ENCODE assay signal across 24 mouse cellular contexts in the genomic region with DNA sequence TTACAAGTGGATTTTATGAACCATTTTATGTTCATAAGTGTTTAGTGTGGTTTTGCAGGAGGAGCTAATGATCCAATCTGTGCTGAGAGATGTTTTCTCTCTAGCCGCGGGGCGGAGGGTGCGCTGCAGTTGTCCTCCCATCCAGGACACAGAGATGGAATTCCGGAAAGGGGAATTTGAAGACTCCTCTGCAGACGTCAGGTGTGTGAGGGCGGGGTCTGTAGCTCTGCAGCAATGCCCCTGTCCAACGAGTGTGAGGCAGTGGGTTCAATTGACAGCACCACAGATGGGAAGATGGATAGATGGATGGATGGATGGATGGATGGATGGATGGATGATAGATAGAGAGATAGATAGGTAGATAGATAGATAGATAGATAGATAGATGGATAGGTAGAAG.
A peak's percentile ranks its signal among the peaks of the same experiment; 100 is the strongest.
DNase-seq lines count a peak whose midpoint lies in the region; ATAC-seq lines count a peak whose summit lies in the region.
"Had no signal": no experiment of that assay in that cellular context is flagged by ENCODE, and none has a peak within 500 bp of the region (broad histone marks: within the 10 kb centered on the region; RNA-seq: fewer than 3 reads in every experiment).

No protein-coding gene starts in this region.

- H3K36me3 ChIP-seq in midbrain, embryonic 11.5 days (ENCODE audit: control insufficient read depth, insufficient read depth, low read length), result no peaks in the 10 kb centered on the region
- no peaks in the 10 kb centered on the region for H3K36me3 ChIP-seq in midbrain, embryonic 10.5 days
- H3K36me3 ChIP-seq: embryonic facial prominence, embryonic 13.5 days; embryonic facial prominence, embryonic 15.5 days; forebrain, embryonic 10.5 days; forebrain, embryonic 12.5 days had no signal

- H3K4me2 ChIP-seq in midbrain, embryonic 11.5 days, result no peak overlapping the region
- H3K4me2 ChIP-seq: embryonic facial prominence, embryonic 13.5 days; embryonic facial prominence, embryonic 15.5 days; forebrain, embryonic 12.5 days had no signal

- H3K27me3 ChIP-seq in midbrain, embryonic 11.5 days (ENCODE audit: control insufficient read depth, insufficient read depth, low read length), result no peaks in the 10 kb centered on the region
- H3K27me3 ChIP-seq in midbrain, embryonic 10.5 days (ENCODE audit: low read depth, poor library complexity, severe bottlenecking), result no peaks in the 10 kb centered on the region
- H3K27me3 ChIP-seq: embryonic facial prominence, embryonic 13.5 days; embryonic facial prominence, embryonic 15.5 days; Patski had no signal

- 93% methylated on average over 8 of the region's 8 CpGs for WGBS in midbrain, embryonic 11.5 days
- WGBS in midbrain, embryonic 10.5 days, result 91% methylated on average over 8 of the region's 8 CpGs

- H3K27ac ChIP-seq in midbrain, embryonic 11.5 days (ENCODE audit: low read depth, low read length), result no peak overlapping the region
- H3K27ac ChIP-seq in midbrain, embryonic 10.5 days (replicated peaks), result no peak overlapping the region
- H3K27ac ChIP-seq: embryonic facial prominence, embryonic 13.5 days; embryonic facial prominence, embryonic 15.5 days; forebrain, embryonic 10.5 days; forebrain, embryonic 12.5 days had no signal

- no peaks in the 10 kb centered on the region for H3K9me3 ChIP-seq in midbrain, embryonic 11.5 days (ENCODE audit: control insufficient read depth, low read length)
- H3K9me3 ChIP-seq in midbrain, embryonic 10.5 days (replicated peaks), result no peaks in the 10 kb centered on the region
- H3K9me3 ChIP-seq: embryonic facial prominence, embryonic 13.5 days; embryonic facial prominence, embryonic 15.5 days; forebrain, embryonic 10.5 days; forebrain, embryonic 12.5 days had no signal

- H3K9ac ChIP-seq in midbrain, embryonic 11.5 days (ENCODE audit: low read length), result no peak overlapping the region
- H3K9ac ChIP-seq: embryonic facial prominence, embryonic 13.5 days; embryonic facial prominence, embryonic 15.5 days; forebrain, embryonic 12.5 days had no signal

- no peak overlapping the region for H3K4me3 ChIP-seq in midbrain, embryonic 11.5 days (ENCODE audit: low read depth, low read length)
- H3K4me3 ChIP-seq in midbrain, embryonic 10.5 days, result no peak overlapping the region
- H3K4me3 ChIP-seq: embryonic facial prominence, embryonic 13.5 days; embryonic facial prominence, embryonic 15.5 days; erythroblast, embryonic 14.5 days; forebrain, embryonic 10.5 days; forebrain, embryonic 12.5 days had no signal

- peak; percentile 19 for DNase-seq in midbrain, embryonic 11.5 days (ENCODE audit: low spot score, missing footprints)
- DNase-seq in midbrain, embryonic 10.5 days (ENCODE audit: low spot score), result no peak
- DNase-seq in ES-CJ7 (ENCODE audit: low read depth, low spot score), result peak; percentile 76
- peak; percentile 73 for DNase-seq in ZHBTc4 (ENCODE audit: low read depth, low spot score)
- DNase-seq in gastrocnemius, adult 8-10 months (ENCODE audit: low spot score in 2 of 2), result no peak
- DNase-seq in urinary bladder, postnatal 4 days (ENCODE audit: low spot score in 2 of 2), result no peak
- DNase-seq: adrenal gland, adult 8-10 months; adrenal gland, postnatal 14 days; adrenal gland, postnatal 36 days; cerebellum, adult 11-12 months; cerebellum, adult 2 months; cerebellum, adult 9-10 months; cerebellum, postnatal 14 days; cerebellum, postnatal 36 days; embryo, embryonic 11 days had no signal

- no peak for ATAC-seq in midbrain, embryonic 11.5 days (ENCODE audit: low FRiP score)
- ATAC-seq: activated CD4-positive, CD25-positive, alpha-beta regulatory T cell, adult 4 months; forebrain, embryonic 14.5 days; forebrain, embryonic 16.5 days; Patski had no signal

- no peaks in the 10 kb centered on the region for H3K4me1 ChIP-seq in midbrain, embryonic 11.5 days (ENCODE audit: control insufficient read depth, insufficient read depth, low read length)
- H3K4me1 ChIP-seq in midbrain, embryonic 10.5 days, result no peaks in the 10 kb centered on the region
- H3K4me1 ChIP-seq: embryonic facial prominence, embryonic 13.5 days; embryonic facial prominence, embryonic 15.5 days had no signal

Comparison
In these comparisons a context has a peak if more than half of its experiments do, and no peak if none do; other contexts are left out.
1. DNase-seq: peak in midbrain, embryonic 11.5 days (single experiment), ES-CJ7 (single experiment) and ZHBTc4 (single experiment); none in midbrain, embryonic 10.5 days (single experiment), gastrocnemius, adult 8-10 months (0 of 2) and urinary bladder, postnatal 4 days (0 of 2).